Mouse (Mus musculus) thymus, postnatal 10 days (tissue): ENCODE results near the gene Abca3.

Source experiments
- DNase-seq, 2 experiments: peaks; one replicate each; pipeline ENCODE4 v3.0.0; 2021; ENCODE audit warnings: low spot score in 2 of 2

Abca3 gene

GRCm38 (mm10) chr17:24351760-24352357 lies at the start of gene Abca3:
Gene Abca3, plus strand, starts transcription at chr17:24351950.
- DNase-seq = peak; percentile 95 to 99

DNA sequence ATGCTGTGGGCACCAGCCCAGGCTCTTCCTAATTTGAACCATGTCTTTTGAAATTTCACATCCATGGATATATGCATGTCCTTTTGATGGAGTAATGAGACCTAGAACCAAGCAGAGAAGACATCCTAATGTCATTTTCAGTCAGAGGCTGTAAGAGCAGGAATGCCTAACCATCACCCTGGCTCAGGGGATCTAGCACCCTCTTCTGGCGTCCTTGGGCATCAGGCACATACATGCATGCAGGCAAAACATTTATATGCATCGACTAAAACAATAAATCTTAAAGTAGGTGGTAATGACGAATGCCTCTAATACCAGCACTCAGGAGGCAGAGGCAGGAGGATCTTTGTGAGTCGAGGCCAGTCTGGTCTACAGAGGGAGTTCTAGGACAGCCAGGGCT lies 44.2 kb upstream of the Abca3 start:
- DNase-seq = peak in 1 of 2 experiments; percentile 30

- no peak for DNase-seq
These were observed 30.9 kb upstream of the Abca3 start for GRCm38 (mm10) chr17:24320826-24321225.

GRCm38 (mm10) chr17:24325051-24325450 lies 26.7 kb upstream of the Abca3 start:
- DNase-seq = no peak

DNA sequence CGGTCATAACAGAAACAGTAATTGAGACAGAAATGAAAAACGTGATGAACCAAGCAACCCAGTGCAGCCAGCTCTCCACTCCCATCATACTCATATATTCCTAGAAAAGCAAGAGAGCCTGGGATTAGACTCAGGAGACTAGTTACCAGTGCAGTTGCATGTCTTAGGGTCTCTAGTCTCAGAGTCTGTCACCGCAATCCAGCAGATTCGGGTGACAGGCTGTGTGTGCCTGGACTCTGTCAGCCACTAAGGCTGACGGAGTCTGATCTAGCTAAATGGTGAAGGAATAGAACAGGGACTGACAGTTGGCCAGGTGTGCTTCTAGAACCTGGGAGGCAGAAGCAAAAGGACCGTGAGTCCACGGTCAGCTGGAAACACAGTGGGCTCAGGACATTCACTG lies 24.1 kb upstream of the Abca3 start:
- DNase-seq = no peak

GRCm38 (mm10) chr17:24344672-24345071 lies 7.1 kb upstream of the Abca3 start:
- DNase-seq = peak; percentile 6 to 14

DNA sequence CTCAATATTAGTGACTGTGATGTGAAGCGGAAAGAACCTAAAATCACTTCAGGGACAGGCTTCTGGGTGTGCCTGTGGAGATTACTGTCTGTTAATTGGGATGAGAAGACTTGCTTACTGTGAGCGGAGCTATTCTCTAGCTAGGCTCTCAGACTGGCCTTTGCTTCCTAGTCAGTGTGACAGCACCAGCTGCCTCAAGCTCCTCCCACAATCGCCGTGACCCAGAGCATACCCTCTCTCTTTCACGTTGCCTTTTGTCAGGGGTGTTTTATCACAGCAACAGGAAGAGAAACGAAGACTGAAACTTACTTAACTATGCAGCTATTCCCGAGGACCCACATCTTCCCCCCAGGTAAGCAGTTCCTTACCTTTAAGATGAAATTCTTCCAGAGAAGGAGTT lies 4.9 kb upstream of the Abca3 start:
- peak; percentile 17 to 34 for DNase-seq

DNA sequence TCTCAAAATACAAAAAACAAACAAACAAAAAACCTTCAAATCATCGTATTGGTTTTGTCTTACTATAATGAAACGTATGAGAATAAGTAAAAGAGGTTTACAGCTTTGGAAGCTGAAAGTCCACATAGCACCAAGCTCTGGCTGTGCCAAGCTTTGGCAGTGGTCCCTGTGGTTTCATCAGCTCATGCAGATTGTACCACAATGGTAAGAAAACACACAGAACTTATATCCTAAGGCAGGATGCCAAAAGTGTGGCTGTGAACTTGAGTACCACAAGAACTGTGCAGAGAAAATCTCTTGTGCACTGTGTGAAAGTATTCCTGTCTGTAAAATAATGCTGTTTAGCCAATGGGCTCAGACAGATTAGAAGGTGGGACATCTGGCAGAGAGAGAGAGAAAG lies 2.6 kb upstream of the Abca3 start:
- DNase-seq = no peak

GRCm38 (mm10) chr17:24350926-24351759 lies 607 bp upstream of the Abca3 start, which contains the start of gene Abca17:
Gene Abca17, minus strand, starts transcription at chr17:24351068.
- DNase-seq = peak; percentile 8 to 20

- DNase-seq = no peak
These were observed 832 bp downstream of the Abca3 start for GRCm38 (mm10) chr17:24352370-24353194.

- DNase-seq = no peak
These were observed 2.2 kb downstream of the Abca3 start for GRCm38 (mm10) chr17:24353960-24354359.

DNA sequence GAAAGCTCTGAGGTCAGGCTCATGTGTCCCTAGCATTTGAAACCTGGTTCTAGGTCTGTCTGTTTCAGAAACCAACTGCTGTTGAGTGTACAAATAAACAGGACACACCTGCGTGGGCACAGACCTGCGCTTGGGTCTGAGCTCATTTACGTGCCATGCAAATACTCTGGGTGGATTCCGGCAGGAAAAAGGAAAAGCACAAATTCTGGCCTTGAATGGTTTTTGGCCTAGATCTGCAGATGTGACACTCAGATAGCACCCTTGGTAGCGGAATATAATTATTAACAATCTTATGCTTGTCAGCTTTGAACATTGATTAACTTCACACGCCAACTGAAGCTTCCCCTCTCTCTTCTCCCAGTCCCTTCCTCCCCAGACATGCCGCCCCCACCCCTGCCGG lies 3.5 kb downstream of the Abca3 start:
- no peak for DNase-seq

DNA sequence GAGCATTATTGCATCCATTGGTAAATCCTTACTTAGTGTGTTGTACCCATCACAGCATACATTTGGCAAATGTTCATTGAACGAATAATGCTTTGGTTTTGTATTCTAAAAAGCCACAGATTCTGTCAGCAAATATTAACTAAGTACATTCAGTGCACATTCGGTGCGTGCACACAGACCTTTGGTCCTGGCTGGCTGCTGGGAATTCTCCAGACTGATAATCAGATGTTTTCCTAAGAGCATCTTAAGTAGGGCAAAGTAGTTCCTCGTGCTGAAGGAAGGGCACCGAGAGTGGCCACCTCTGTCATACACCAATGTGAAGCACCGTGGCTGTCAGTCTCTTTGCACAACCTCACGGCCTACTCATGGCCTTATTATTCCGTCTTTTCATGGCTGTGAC lies 7.3 kb downstream of the Abca3 start:
- DNase-seq = no peak

- DNase-seq = no peak
These were observed 8.2 kb downstream of the Abca3 start for GRCm38 (mm10) chr17:24359903-24360302.

DNA sequence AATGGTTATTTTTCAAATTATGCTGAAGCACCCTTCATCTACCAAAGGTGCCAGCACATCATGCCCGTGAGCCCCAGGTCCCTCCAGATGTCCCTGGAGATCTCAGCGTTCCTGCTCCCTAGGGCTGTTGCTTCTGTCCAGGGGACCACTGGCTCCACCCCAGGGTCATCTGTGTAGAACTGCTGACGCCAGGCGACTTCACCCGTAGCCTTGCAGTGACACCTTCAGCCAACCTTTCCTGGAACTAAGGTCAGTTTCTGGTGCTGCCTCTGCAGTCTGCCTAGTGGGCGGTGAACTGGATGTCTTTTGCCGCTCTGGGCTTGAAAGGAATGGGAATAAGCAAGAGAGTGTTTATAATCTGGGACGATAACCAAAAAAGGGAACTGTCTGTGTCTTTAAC lies 9.1 kb downstream of the Abca3 start:
- DNase-seq = no peak

DNA sequence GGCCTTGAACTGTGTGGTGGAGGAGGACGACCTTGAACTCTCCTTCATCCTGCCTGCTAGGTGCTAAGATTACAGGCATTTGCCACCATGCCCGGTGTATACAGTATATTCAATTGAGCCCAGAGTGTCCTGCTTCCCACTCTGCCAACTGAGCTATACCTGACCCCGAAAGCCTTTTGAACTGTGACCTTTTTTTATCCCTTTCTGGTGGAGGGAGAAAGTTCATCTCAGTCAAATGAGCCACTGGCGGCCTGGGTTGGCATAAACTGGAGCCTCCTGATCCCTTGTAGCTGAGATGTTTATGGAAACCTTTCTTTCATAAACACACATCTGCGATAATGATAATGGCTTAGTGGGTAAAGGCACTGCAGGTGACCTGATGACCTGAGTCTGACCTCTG lies 9.5 kb downstream of the Abca3 start:
- DNase-seq = no peak

- DNase-seq = no peak
These were observed 10.8 kb downstream of the Abca3 start for GRCm38 (mm10) chr17:24362527-24362926.

GRCm38 (mm10) chr17:24364461-24364860 lies 12.7 kb downstream of the Abca3 start:
- DNase-seq = no peak

- no peak for DNase-seq
These were observed 14.1 kb downstream of the Abca3 start for GRCm38 (mm10) chr17:24365863-24366262.

DNA sequence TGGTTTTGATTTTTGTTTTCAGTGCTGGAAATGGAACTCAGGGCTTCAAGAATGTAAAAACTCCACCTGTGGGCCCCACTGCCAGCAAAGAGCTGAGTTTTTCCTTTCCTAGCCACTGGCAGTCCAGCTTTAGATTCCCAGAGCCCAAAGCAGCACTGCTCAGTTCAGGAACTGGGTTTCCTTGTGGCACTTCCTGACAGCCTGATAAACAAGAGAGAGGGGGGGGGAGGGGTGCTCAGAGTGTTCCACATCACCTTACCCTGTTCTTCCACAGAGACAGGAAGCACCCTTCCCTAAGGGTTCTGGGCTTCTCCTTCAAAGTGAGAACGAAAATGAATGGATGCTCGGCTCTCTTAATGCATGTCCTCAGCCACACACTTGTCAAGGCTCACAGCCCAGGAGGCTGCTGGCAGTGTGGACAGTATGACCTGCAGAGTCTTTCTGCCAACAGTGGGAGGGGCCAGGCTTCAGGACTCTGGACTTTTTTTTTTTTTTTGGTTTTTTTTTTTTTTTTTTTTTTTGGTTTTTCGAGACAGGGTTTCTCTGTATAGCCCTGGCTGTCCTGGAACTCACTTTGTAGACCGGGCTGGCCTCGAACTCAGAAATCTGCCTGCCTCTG lies 23.5 kb downstream of the Abca3 start:
- DNase-seq = no peak

DNA sequence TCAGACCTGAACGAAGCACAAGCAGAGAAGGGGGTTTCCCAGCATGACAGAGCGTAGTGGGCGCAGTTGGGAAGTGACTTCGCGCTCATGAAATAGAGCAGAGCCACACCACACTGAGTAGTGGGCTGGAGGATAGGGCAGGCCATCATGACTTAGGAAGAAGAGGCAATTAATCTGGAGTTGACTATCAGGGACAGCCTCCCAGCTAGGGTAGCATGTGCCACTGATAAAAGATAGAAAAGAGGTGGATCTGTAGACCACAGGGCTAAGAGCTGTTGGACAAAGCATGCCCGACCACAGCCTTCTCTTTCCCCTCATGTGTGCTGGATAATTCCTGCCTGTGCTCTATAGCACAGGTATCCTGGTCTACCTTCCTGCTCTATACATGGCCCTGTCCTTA lies 24.1 kb downstream of the Abca3 start:
- no peak for DNase-seq

GRCm38 (mm10) chr17:24378496-24378895 lies 26.7 kb downstream of the Abca3 start:
- DNase-seq = no peak
